Mouse (Mus musculus) hindbrain, embryonic 10.5 days (tissue): Measurements from ENCODE around the gene Sfxn5. TPM values are rescaled to one million over a fixed set of nuclear protein-coding genes. Genes with fewer than 3 reads are reported as not detected.
A peak's percentile ranks its signal among the peaks of the same experiment; 100 is the strongest.

ENCODE experiments used
- DNase-seq: peaks from one replicate; pipeline ENCODE4 v3.0.0-alpha.2; 2017; ENCODE audit warnings: low spot score
- H3K27ac ChIP-seq: fragments of 300-500 bp; sonication (generic); 2 replicates; pipeline ENCODE4 v1.5.1; 2016; ENCODE audit warnings: mild to moderate bottlenecking, moderate library complexity
- H3K27me3 ChIP-seq: fragments of 300-500 bp; sonication (generic); 2 replicates; pipeline ENCODE4 v1.6.1; 2016; ENCODE audit warnings: mild to moderate bottlenecking; ENCODE audit not compliant: poor library complexity, insufficient read depth, severe bottlenecking
- H3K36me3 ChIP-seq: fragments of 300-500 bp; sonication (generic); 2 replicates; pipeline ENCODE4 v1.6.1; 2016; ENCODE audit warnings: mild to moderate bottlenecking, moderate library complexity
- H3K4me1 ChIP-seq: fragments of 300-500 bp; sonication (generic); replicated peaks from 2 replicates; pipeline ENCODE4 v1.6.1; 2016; ENCODE audit warnings: mild to moderate bottlenecking
- H3K4me3 ChIP-seq: fragments of 300-500 bp; sonication (generic); 2 replicates; pipeline ENCODE4 v1.5.1; 2016; ENCODE audit warnings: mild to moderate bottlenecking, moderate library complexity
- H3K9me3 ChIP-seq: fragments of 300-500 bp; sonication (generic); 2 replicates; pipeline ENCODE4 v1.6.1; 2016; ENCODE audit warnings: mild to moderate bottlenecking, moderate library complexity
- WGBS: fragments of 180-500 bp; shearing (Covaris S2); methylation state at CpG from one replicate; pipeline ENCODE4 v1.1.7; 2016; 5-methylcytosine and 5-hydroxymethylcytosine counted together
- polyA plus RNA-seq: library from polyadenylated mRNA; unstranded; fragments of >200 nt; fragmentation: Nextera tagmentation; extraction: Ambion mirVana; gene quantifications from 2 replicates; pipeline ENCODE4 v1.2.1, GENCODE M21; 2016

Sfxn5 gene
- polyA plus RNA-seq, 1 experiment from 2014 or later, result 8.0 TPM

DNA sequence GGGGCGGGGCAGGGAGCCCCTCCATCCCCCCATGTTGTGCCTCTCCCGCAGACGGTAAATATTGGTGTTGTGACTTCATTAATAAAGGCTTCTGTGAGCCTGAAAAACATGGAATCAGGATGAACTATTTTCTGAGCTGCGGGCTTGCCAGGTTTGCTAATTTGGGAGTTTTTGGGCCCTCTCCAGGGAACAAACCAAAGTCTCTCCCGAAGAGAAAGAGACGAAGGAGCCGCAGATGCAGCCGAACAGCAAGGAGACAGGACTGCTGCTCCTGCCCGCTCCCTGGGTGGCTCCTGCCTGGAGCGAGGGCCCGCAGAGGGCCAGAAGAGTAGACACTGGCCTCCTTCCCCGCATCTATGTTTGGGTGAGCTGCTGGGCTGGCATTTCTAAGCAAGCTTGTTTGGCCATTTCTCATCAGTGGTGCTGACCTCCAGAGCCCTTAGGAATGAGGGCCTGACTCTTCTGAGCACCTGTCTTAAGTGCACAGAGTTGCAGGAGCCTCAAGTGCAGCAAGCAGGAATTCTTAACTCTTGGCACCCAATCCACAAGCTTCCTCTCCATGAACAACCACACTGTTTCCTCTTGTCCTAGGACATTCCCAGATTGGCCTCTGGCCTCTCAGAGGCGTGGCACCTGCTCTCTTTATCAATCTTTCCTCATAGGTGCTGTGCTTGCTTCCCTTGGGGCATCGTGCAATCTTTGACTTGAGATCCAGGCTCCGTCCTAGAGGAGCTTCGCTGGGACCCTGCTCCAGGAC, 126.9 kb downstream of the Sfxn5 start:
- no peak overlapping the region for H3K4me3 ChIP-seq
- no peak overlapping the region; the same call in 1 of the 2 replicates for H3K27ac ChIP-seq
- no peak for DNase-seq
- H3K36me3 ChIP-seq, result no peaks in the 10 kb centered on the region
- H3K4me1 ChIP-seq, result peaks cover 26% of the 10 kb centered on the region
- WGBS, result 27% methylated on average over 16 of the region's 16 CpGs
- no peaks in the 10 kb centered on the region for H3K9me3 ChIP-seq
- peaks cover 61% of the 10 kb centered on the region for H3K27me3 ChIP-seq

DNA sequence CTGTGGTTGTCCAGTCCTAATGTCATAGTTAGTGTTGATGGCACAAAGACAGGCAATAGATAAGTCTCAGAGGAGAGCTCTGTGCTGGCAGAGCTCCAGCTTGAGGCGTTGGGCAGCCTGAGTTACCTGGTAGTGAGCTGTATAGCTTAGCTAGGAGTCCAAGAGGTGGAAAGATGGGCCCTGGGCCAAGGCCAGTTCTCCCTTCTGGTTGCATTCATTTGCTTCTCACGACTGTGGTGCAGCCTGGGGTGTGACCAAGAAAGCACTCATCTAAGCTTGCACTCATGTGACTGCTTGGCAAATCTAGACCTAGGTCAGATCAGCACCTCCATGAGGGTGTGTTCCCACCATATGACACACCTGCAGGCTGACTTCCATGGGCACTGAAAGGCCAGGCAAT, 135.3 kb downstream of the Sfxn5 start:
- H3K9me3 ChIP-seq, result no peaks in the 10 kb centered on the region
- H3K36me3 ChIP-seq, result no peaks in the 10 kb centered on the region
- DNase-seq, result no peak
- H3K27me3 ChIP-seq, result peaks cover 68% of the 10 kb centered on the region
- no peak overlapping the region for H3K4me3 ChIP-seq
- H3K4me1 ChIP-seq, result peaks cover 7% of the 10 kb centered on the region
- 77% methylated on average over 2 of the region's 2 CpGs for WGBS
- H3K27ac ChIP-seq, result no peak overlapping the region

DNA sequence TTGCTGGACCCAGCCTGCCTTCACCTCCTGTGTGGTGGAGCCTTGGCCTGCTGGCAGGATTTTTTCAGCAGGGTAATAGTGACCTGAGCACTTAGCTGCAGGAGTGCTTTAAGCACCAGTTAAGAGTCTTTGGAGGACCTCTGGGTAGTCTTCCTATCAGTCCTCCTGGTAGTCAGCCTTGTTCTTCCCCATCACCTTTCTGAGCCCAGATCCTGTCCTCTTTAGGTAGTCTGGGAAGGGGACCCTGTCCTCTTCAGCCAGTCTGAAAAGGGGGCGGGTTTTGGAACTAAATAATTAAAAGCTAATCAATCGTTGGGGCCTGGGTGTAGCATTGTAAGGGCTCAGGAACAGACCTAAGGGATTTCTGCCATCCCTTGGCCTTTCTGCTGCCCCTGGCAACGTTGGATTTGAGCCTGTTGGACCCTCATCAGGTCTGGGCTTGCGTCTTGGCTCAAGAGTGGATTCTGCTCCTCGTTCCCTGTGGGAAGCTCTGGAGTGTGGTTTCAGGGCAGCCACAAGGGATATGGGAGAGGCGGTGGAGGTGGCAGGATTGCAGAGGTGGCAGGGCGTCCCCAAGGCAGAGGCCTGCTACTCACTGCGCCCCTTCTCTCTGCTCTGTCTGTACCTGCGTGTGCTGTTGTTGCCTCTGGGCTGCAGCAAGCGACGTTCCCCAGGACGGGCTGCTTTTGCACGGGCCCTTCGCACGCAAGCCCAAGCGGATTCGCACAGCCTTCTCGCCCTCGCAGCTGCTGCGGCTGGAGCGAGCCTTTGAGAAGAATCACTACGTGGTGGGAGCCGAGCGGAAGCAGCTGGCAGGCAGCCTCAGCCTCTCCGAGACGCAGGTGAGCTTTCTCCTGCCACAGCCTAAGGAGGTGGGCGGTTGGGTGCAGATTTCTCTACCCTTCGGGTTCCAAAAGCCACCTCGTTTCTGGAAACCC, 139.6 kb downstream of the Sfxn5 start:
- 2% methylated on average over 29 of the region's 29 CpGs for WGBS
- H3K9me3 ChIP-seq, result no peaks in the 10 kb centered on the region
- peak; percentile 29 for DNase-seq
- H3K36me3 ChIP-seq, result no peaks in the 10 kb centered on the region
- no peak overlapping the region for H3K27ac ChIP-seq
- peaks cover 23% of the 10 kb centered on the region for H3K4me1 ChIP-seq
- peaks cover 99% of the 10 kb centered on the region for H3K27me3 ChIP-seq
- peak overlapping the region; percentile 11; the same call in 1 of the 2 replicates for H3K4me3 ChIP-seq

DNA sequence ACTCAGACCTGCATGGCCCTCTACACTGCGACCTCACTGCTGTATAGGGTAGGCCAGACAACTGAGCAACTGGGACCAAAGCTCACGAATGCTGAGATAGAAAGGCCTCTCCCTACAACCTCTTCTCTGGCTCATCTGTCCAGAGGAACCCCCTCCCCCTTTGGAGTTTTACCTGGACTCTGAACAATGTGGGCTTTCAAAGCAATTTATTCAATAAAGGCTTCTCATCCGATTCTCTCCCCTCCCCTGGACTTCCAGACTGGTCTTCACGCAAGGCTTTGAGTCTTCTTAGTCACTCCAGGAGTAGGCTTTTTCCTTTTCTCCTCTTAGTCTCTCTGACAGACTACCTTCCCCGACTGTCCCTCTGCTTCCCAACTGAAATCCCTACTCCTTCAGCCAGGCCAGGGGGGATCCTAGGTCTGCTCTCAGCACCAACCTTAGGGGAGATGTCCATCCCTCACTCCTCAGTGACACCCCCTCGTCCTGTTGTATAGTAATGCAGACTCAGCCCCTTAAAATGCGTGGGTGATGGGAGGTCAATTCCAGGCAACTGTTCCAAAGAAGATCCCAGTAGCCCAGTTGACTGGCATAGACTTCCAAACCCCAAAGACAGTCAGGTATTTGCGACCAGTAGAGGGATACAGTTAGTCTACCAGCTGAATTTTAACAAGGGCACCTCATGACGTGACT, 141.3 kb downstream of the Sfxn5 start:
- no peak overlapping the region for H3K4me3 ChIP-seq
- 10% methylated on average over 9 of the region's 9 CpGs for WGBS
- DNase-seq, result peak; percentile 34

DNA sequence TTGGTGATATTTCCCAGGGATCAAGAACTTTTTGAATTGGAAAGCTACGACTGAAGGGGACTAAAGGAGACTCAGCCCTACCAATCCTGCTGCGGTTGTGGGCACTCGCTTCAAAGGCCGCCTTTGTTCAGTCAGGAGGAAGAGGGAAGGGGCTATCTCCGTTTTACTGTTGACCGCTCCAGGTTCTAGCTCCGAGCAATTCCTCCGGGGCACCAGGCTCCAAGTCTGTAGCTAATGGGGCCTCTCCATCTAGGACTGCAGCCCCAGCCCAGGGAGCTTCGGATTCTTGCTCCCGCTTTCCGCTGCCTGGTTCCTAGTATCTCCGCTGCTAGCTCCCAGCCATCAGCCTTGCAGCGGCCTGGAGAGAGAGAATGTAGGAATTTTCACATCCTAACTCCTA, 142.6 kb downstream of the Sfxn5 start:
- H3K4me1 ChIP-seq, result peaks cover 52% of the 10 kb centered on the region
- peak; percentile 69 for DNase-seq
- peak overlapping the region; percentile 45 for H3K4me3 ChIP-seq
- no peaks in the 10 kb centered on the region for H3K9me3 ChIP-seq
- H3K36me3 ChIP-seq, result no peaks in the 10 kb centered on the region
- WGBS, result 2% methylated on average over 13 of the region's 13 CpGs
- no peak overlapping the region for H3K27ac ChIP-seq
- peaks cover 100% of the 10 kb centered on the region for H3K27me3 ChIP-seq

More for the DNA sequence above, 141.3 kb downstream of the Sfxn5 start:
- Histone ChIP-seq H3K27ac (no peak overlapping the region), H3K36me3 (no peaks in the 10 kb centered on the region), H3K27me3 (peaks cover 99% of the 10 kb centered on the region), H3K4me1 (peaks cover 39% of the 10 kb centered on the region), H3K9me3 (no peaks in the 10 kb centered on the region)

DNA sequence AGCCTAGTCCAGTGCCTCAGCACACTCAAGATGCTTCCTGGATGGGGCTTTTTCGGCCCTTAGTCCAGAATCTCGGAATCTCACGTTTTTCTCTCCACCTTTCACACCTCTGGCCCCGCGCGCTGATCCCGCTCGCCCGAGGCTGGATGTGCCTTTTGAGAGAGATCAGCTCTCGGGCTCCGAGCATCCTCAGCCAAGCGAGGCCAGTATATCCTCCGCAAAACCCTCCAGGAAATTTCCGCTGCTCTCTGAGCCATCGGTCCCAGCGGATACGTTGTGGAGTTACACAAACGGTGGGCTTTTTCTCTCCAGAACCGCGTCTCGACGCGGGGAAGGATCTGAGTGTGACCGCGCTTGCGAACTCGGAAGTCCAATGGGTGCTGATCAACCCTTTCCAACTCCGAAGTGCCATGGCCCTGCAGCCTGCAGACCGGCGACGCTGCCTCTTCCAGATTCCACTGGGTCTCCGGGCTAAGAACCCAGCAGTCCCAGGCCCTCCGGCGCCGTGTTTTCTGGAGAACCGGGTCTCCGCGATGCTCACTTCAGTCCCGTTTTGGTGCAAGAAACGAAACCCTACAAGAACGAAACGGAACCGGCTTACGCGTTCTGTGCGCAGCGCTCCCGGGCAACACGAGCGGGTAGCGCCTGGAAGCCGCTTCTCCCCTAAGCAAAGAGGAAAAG, 143.2 kb downstream of the Sfxn5 start:
- no peaks in the 10 kb centered on the region for H3K36me3 ChIP-seq
- under 1% methylated on average over 52 of the region's 52 CpGs for WGBS
- H3K4me3 ChIP-seq, result peak overlapping the region; percentile 45
- H3K27me3 ChIP-seq, result peaks cover 100% of the 10 kb centered on the region
- H3K9me3 ChIP-seq, result no peaks in the 10 kb centered on the region
- DNase-seq, result peak; percentile 74
- H3K27ac ChIP-seq, result no peak overlapping the region
- peaks cover 56% of the 10 kb centered on the region for H3K4me1 ChIP-seq

DNA sequence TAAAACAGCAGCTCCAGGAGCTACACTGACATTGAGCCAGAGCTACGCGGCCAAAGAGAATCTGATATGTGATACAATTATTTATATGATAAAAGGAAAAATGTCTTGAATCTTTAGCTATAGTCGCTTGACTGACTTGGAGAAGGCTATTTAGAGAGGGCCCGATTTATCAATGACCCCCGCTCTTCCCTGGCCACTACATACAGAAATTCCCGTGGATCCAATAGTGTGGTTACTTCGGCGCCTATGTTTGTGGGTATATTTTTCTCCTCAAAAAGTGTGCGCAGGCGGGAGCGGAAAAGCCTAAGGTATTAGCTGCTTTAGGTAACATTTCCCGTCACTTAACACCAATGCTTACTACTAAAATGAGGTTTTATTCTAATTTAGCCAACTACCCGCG, 143.9 kb downstream of the Sfxn5 start:
- Histone ChIP-seq H3K4me3 (peak overlapping the region; percentile 45; the same call in 1 of the 2 replicates), H3K9me3 (no peaks in the 10 kb centered on the region), H3K4me1 (peaks cover 56% of the 10 kb centered on the region), H3K27ac (no peak overlapping the region), H3K27me3 (peaks cover 99% of the 10 kb centered on the region), H3K36me3 (no peaks in the 10 kb centered on the region)
- DNase-seq, result no peak
- 5% methylated on average over 14 of the region's 14 CpGs for WGBS

DNA sequence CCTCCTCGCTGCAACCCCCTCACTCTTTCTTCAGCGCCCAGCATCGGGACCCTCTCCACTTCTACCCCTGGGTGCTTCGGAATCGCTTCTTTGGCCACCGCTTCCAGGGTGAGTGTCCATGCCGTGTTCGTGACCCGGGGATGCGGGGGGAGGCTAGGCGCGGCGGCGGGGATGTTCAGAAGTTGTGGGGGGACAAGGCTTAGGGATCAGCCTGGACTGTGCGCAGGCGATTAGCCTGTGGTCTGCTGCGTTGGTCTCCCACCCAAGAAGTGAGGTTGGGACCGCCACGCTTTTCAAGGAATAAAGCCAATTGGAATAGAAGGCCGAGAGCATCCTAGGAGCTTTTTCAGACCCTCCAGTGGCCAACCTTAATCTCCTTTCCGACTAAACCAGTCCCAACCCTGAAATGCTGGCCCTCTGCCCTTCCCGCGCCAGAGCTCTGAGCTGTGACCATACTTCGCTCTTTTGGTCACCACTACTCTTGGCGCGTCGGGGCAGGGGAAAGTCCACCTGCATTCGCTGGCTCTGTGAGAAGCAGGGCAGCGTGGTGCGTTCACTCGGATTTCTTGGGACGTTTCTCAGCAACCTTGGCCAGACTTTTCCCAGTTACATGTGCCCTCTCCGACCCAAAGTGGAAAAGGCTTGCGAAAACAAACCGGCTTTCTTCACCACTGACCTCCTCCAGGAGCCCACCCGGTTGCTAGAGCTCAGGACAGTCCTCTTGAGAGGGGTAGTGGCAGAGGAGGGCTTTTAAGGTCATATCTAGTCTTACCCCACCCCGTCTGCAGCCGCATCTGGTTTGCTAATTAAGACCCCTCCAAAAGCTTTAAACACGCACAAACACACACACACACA, 144.7 kb downstream of the Sfxn5 start:
- peaks cover 99% of the 10 kb centered on the region for H3K27me3 ChIP-seq
- peak; percentile 68 for DNase-seq
- peaks cover 49% of the 10 kb centered on the region for H3K4me1 ChIP-seq
- peak overlapping the region; percentile 70; the same call in 1 of the 2 replicates for H3K27ac ChIP-seq
- under 1% methylated on average over 39 of the region's 39 CpGs for WGBS
- peak overlapping the region; percentile 57 for H3K4me3 ChIP-seq
- H3K9me3 ChIP-seq, result no peaks in the 10 kb centered on the region
- H3K36me3 ChIP-seq, result no peaks in the 10 kb centered on the region

DNA sequence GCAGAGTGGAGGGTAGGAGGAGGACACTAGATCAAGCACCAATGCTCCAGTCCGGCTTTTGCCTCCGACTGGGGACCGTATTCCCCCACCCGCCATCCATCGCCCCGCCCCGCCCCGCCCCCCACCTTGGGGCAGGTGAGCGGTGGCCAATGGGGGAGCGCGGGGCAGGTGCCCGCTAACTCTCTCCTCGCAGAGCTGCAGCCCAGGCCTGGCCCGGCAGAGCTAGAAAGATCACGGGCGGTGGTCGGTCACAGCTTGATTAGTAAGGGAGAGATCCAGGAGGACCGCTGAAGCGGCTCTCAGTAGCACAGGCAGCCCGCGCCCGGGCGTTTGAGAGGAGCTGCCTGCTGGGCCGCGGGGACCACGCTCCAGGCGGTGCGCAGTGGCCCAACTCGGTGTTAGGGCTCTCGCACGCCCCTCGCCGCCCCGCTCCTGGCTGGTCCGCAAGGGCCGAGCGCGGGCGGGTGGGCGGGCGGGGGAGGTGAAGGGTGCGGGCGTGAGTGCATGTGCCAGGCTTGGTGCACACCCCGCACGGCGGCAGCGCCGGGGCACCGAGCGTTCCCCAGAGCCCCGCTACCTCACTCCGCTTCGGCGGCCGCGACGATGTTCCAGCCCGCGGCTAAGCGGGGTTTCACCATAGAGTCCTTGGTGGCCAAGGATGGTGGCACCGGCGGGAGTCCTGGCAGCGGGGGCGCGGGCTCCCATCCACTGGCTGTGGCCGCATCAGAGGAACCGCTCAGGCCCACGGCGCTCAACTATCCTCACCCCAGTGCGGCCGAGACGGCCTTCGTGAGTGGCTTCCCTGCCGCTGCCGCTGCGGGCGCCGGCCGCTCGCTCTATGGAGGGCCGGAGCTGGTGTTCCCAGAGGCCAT, 145.6 kb downstream of the Sfxn5 start, which contains the start of gene Emx1:
Gene Emx1, plus strand, starts transcription at position 99 of the 872 bp plus-strand sequence.
- WGBS, result under 1% methylated on average over 81 of the region's 81 CpGs
- peak; percentile 76 for DNase-seq
- Histone ChIP-seq H3K27ac (peak within 1 kb of the TSS; percentile 70), H3K27me3 (peaks cover 98% of the 10 kb centered on the region), H3K36me3 (no peaks in the 10 kb centered on the region), H3K9me3 (no peaks in the 10 kb centered on the region), H3K4me3 (peak within 1 kb of the TSS; percentile 57), H3K4me1 (peaks cover 49% of the 10 kb centered on the region)

DNA sequence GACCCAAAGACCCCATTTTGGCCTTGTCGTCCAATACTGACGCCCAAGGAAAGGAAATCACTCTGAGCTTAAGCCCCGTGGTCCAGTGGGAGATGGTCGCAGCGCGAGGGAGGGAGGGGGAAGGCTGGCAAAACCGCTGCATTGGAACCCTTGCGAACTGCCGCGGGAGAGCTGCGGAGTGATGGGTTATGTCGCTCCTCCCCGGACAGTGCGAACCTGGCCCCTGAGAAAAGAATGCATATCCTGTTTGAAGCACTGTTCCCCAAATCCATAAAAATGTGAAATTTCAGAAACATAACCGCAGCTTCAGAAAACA, 146.5 kb downstream of the Sfxn5 start:
- under 1% methylated on average over 15 of the region's 15 CpGs for WGBS
- no peak for DNase-seq
- Histone ChIP-seq H3K27me3 (peaks cover 94% of the 10 kb centered on the region), H3K9me3 (no peaks in the 10 kb centered on the region), H3K4me3 (peak overlapping the region; percentile 57), H3K27ac (no peak overlapping the region), H3K4me1 (peaks cover 49% of the 10 kb centered on the region), H3K36me3 (no peaks in the 10 kb centered on the region)
